Mouse (Mus musculus): ENCODE measurements at regions not wholly inside any gene's neighbourhood (a gene's known extent, or its start where the extent isn't known, plus 50 kb on each side); places are given as distances from the start of the nearest gene placed in this dataset.

- no peak for TF ChIP-seq CTCF (IDR thresholded peaks at IDR 0.05; ENCODE audit: low read depth)
- no peak for TF ChIP-seq EP300 (IDR thresholded peaks at IDR 0.05; ENCODE audit: low read depth)
Measured at GRCm38 (mm10) chr4:152825185-152825584, 347.5 kb upstream of the Kcnab2 start.

Measured in heart, postnatal 0 days (tissue).